Comparison of ENCODE assay signal across 9 mouse cellular contexts in genomic region chr6:5384178-5384490, GRCm38 (mm10). TPM values are rescaled to one million over a fixed set of nuclear protein-coding genes. Genes with fewer than 3 reads are reported as not detected.
DNase-seq lines count a peak whose midpoint lies in the region; ATAC-seq lines count a peak whose summit lies in the region.
"Had no signal": no experiment of that assay in that cellular context is flagged by ENCODE, and none has a peak within 500 bp of the region (broad histone marks: within the 10 kb centered on the region; RNA-seq: fewer than 3 reads in every experiment).

No protein-coding gene starts in this region.

- peak; percentile 86 for DNase-seq in R1 (ENCODE audit: low read depth, low spot score)
- DNase-seq in cerebellum, adult 9-11 months: peak; percentile 23
- peak; percentile 28 to 87 for DNase-seq in frontal cortex, adult 2 months (ENCODE audit: extremely low spot score in 1 of 2, low spot score in 1 of 2)
- DNase-seq in layer of hippocampus, postnatal 36 days: peak; percentile 60 to 66
- DNase-seq in lung, postnatal 36 days: peak; percentile 86
- peak; percentile 81 to 85 for DNase-seq in right cerebral cortex, postnatal 10 days (ENCODE audit: low spot score in 2 of 2)
- peak; percentile 69 for DNase-seq in yolk sac, embryonic 10.5 days (ENCODE audit: low spot score)

- no peaks in the 10 kb centered on the region for H3K9me3 ChIP-seq in hindbrain, embryonic 15.5 days

- no peaks in the 10 kb centered on the region for H3K27me3 ChIP-seq in hindbrain, embryonic 15.5 days

- peak overlapping the region; percentile 55 for H3K4me2 ChIP-seq in hindbrain, embryonic 15.5 days

- ATAC-seq in hindbrain, embryonic 15.5 days (ENCODE audit: low FRiP score, low read depth): no peak

- peak overlapping the region; percentile 33 for H3K4me3 ChIP-seq in hindbrain, embryonic 15.5 days
- H3K4me3 ChIP-seq: myocyte had no signal

- H3K9ac ChIP-seq in hindbrain, embryonic 15.5 days: peak overlapping the region; percentile 25

- WGBS in hindbrain, embryonic 15.5 days: 0% methylated on average over 11 of the region's 11 CpGs

- H3K27ac ChIP-seq in hindbrain, embryonic 15.5 days (replicated peaks): peak overlapping the region; percentile 71; the same call in 1 of the 2 replicates

- peaks cover 46% of the 10 kb centered on the region for H3K4me1 ChIP-seq in hindbrain, embryonic 15.5 days (replicated peaks)

- no peaks in the 10 kb centered on the region for H3K36me3 ChIP-seq in hindbrain, embryonic 15.5 days

RNA-seq across cellular contexts. Expression of gene Asb4, which starts 0.9 kb away (rescaled TPM):
- polyA plus RNA-seq in frontal cortex, adult 2 months (2012; rRNA removed): 0.29 and 0.40 TPM in 2 replicates
- polyA plus RNA-seq in hindbrain, embryonic 15.5 days (2015; fragmentation: Nextera tagmentation; extraction: Ambion mirVana): 15.8 and 15.9 TPM in 2 replicates
- total RNA-seq in layer of hippocampus, postnatal 36 days (2021): under 1 TPM; 0.50 to 0.71 TPM

Comparison
In these comparisons a context has a peak if more than half of its experiments do, and no peak if none do; other contexts are left out.
1. DNase-seq: peak in every context shown above with its lines; median percentile 86 in R1; 86 in lung, postnatal 36 days; 83 in right cerebral cortex, postnatal 10 days; 69 in yolk sac, embryonic 10.5 days; 63 in layer of hippocampus, postnatal 36 days; 58 in frontal cortex, adult 2 months; 23 in cerebellum, adult 9-11 months.
2. RNA of gene Asb4, which starts 0.9 kb away (polyA plus RNA-seq): 15.8 to 15.9 TPM in hindbrain, embryonic 15.5 days; 0.29 to 0.40 TPM in frontal cortex, adult 2 months; every median in the first group is over 10 times any median in the second.